Mouse (Mus musculus) bone marrow macrophage, adult 2 months (primary cell): ENCODE data around the gene Notch2.

Source experiments
- CTCF ChIP-seq: IDR thresholded peaks from 2 replicates; pipeline ENCODE4 v1.5.1; 2012; ENCODE audit warnings: low read depth, mild to moderate bottlenecking, low read length, moderate library complexity
- POLR2A ChIP-seq: IDR thresholded peaks from 2 replicates; pipeline ENCODE4 v1.6.1; 2012; ENCODE audit warnings: mild to moderate bottlenecking, low read depth, low read length, borderline replicate concordance

- TF ChIP-seq CTCF (no peak), POLR2A (no peak)
Measured at GRCm38 (mm10) chr3:98031104-98031503, 17.8 kb downstream of the Notch2 start.
